Mouse (Mus musculus): Measurements from ENCODE around the gene Pot1b. TPM values are rescaled to one million over a fixed set of nuclear protein-coding genes. Genes with fewer than 3 reads are reported as not detected.

Gene Pot1b
- polyA plus RNA-seq, 1 experiment from 2014 or later = 5.7 TPM

GRCm38 (mm10) chr17:55699388-55699787 lies 13.0 kb downstream of the Pot1b start:
- WGBS = 75% methylated on average over 2 of the region's 2 CpGs
- Histone ChIP-seq H3K36me3 (ENCODE audit: control insufficient read depth, insufficient read depth) (peaks cover 15% of the 10 kb centered on the region), H3K4me3 (ENCODE audit: low read length) (no peak overlapping the region), H3K9ac (ENCODE audit: low read length) (no peak overlapping the region), H3K4me1 (ENCODE audit: control insufficient read depth, insufficient read depth, low read length) (no peaks in the 10 kb centered on the region), H3K27ac (ENCODE audit: low read length) (no peak overlapping the region), H3K9me3 (replicated peaks; ENCODE audit: control insufficient read depth, low read length) (no peaks in the 10 kb centered on the region), H3K4me2 (ENCODE audit: low read depth, low read length) (no peak overlapping the region), H3K27me3 (ENCODE audit: control insufficient read depth, insufficient read depth, low read length) (no peaks in the 10 kb centered on the region)
- no peak for ATAC-seq (replicated peaks; ENCODE audit: extremely low read depth, insufficient read depth, low FRiP score)

GRCm38 (mm10) chr17:55661099-55661498 lies 51.3 kb downstream of the Pot1b start:
- Histone ChIP-seq H3K9ac (ENCODE audit: low read length) (no peak overlapping the region), H3K27me3 (ENCODE audit: control insufficient read depth, insufficient read depth, low read length) (no peaks in the 10 kb centered on the region), H3K27ac (ENCODE audit: low read length) (no peak overlapping the region), H3K4me3 (ENCODE audit: low read length) (no peak overlapping the region), H3K4me1 (ENCODE audit: control insufficient read depth, insufficient read depth, low read length) (no peaks in the 10 kb centered on the region), H3K4me2 (ENCODE audit: low read depth, low read length) (no peak overlapping the region), H3K36me3 (ENCODE audit: control insufficient read depth, insufficient read depth) (peaks cover 4% of the 10 kb centered on the region), H3K9me3 (replicated peaks; ENCODE audit: control insufficient read depth, low read length) (no peaks in the 10 kb centered on the region)
- no peak for ATAC-seq (replicated peaks; ENCODE audit: extremely low read depth, insufficient read depth, low FRiP score)
- 78% methylated on average over 2 of the region's 2 CpGs for WGBS

- no peak within 1 kb of the TSS for H3K4me3 ChIP-seq (ENCODE audit: low read length)
- no peak for ATAC-seq (replicated peaks; ENCODE audit: extremely low read depth, insufficient read depth, low FRiP score)
- no peaks in the 10 kb centered on the region for H3K4me1 ChIP-seq (ENCODE audit: control insufficient read depth, insufficient read depth, low read length)
- H3K27ac ChIP-seq (ENCODE audit: low read length) = no peak within 1 kb of the TSS
- H3K9ac ChIP-seq (ENCODE audit: low read length) = no peak within 1 kb of the TSS
- no peak within 1 kb of the TSS for H3K4me2 ChIP-seq (ENCODE audit: low read depth, low read length)
- no peaks in the 10 kb centered on the region for H3K36me3 ChIP-seq (ENCODE audit: control insufficient read depth, insufficient read depth)
- WGBS = 80% methylated on average over 3 of the region's 3 CpGs
- no peaks in the 10 kb centered on the region for H3K27me3 ChIP-seq (ENCODE audit: control insufficient read depth, insufficient read depth, low read length)
- H3K9me3 ChIP-seq (replicated peaks; ENCODE audit: control insufficient read depth, low read length) = no peaks in the 10 kb centered on the region
Observed at GRCm38 (mm10) chr17:55625092-55625491, 87.3 kb downstream of the Pot1b start, which contains the start of gene Vmn2r118. Gene Vmn2r118 (minus strand): TSS chr17:55625192.

Other genes starting within 250 kb of the Pot1b start
- gene Vmn2r118, start 87.4 kb downstream of the Pot1b start, polyA plus RNA-seq (2015; fragmentation: Nextera tagmentation; extraction: Ambion mirVana) = not detected in 2 replicates
- 0.27 and 0.58 TPM in 2 replicates for gene Adgre4, start 37.4 kb upstream of the Pot1b start, polyA plus RNA-seq (2015; fragmentation: Nextera tagmentation; extraction: Ambion mirVana)
- 6.1 and 7.0 TPM in 2 replicates for gene Zfp119a, start 166.3 kb upstream of the Pot1b start, polyA plus RNA-seq (2015; fragmentation: Nextera tagmentation; extraction: Ambion mirVana)
- 9.2 and 10.1 TPM in 2 replicates for gene Zfp959, start 179.5 kb upstream of the Pot1b start, polyA plus RNA-seq (2015; fragmentation: Nextera tagmentation; extraction: Ambion mirVana)
- 4.9 and 6.5 TPM in 2 replicates for gene Zfp119b, start 236.9 kb upstream of the Pot1b start, polyA plus RNA-seq (2015; fragmentation: Nextera tagmentation; extraction: Ambion mirVana)
- 1.4 and 1.7 TPM in 2 replicates for gene Ebi3, start 240.0 kb upstream of the Pot1b start, polyA plus RNA-seq (2015; fragmentation: Nextera tagmentation; extraction: Ambion mirVana)
- gene Yju2, start 246.5 kb upstream of the Pot1b start, polyA plus RNA-seq (2015; fragmentation: Nextera tagmentation; extraction: Ambion mirVana) = 18.4 and 19.3 TPM in 2 replicates